Mouse (Mus musculus): ENCODE measurements around the gene Stra6l. TPM values are rescaled to one million over a fixed set of nuclear protein-coding genes. Genes with fewer than 3 reads are reported as not detected.

Gene Stra6l
- polyA plus RNA-seq, 1 experiment = not detected

DNA sequence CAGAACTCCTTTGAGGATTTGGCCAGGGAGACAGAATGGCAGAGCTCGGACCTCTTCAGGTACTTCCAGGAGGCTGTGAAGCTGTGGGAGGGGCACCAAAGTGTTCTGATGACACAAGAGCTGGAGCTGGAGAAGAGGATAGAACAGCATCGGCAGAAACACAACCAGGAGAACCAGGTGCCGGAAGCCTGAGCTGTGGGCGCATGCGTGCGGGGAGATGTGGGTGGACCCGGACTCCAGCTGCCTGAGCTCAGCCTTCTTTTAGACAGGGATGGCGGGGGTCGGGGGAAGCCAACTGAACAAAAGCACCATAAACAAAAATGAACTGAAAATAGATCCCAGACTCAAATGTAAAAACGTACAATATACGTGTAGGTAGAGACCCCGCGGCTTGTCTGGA is 60.8 kb downstream of the Stra6l start:
- no peak overlapping the region for H3K4me3 ChIP-seq (replicated peaks)
- no peaks in the 10 kb centered on the region for H3K36me3 ChIP-seq (replicated peaks; ENCODE audit: low read length)
- H3K4me1 ChIP-seq = no peaks in the 10 kb centered on the region
- TF ChIP-seq FLI1 (IDR thresholded peaks at IDR 0.05; ENCODE audit: low read length) = no peak
- TF ChIP-seq GATA1 (IDR thresholded peaks at IDR 0.05; ENCODE audit: borderline replicate concordance, low read length) = no peak
- no peaks in the 10 kb centered on the region for H3K9me3 ChIP-seq
- H3K27me3 ChIP-seq (replicated peaks) = peaks cover 36% of the 10 kb centered on the region

DNA sequence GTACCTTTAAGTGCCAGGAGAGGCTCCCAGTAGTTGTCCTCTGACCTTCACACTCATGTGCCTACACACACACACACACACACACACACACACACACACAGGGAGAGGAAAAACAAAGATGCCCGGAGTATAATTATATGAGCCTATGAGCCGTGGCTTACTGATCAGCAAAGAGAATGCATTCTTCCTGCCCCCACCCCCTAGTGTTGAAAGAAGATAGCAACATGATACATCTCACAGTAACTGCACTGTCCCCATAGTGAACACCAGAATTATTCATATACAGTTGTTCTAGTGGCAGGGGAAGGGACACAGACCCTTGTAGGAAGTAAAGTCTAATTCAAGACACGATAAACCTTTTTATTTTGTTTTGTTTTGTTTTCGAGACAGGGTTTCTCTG is 61.5 kb downstream of the Stra6l start:
- H3K27me3 ChIP-seq (replicated peaks) = peaks cover 33% of the 10 kb centered on the region
- H3K9me3 ChIP-seq = no peaks in the 10 kb centered on the region
- no peaks in the 10 kb centered on the region for H3K4me1 ChIP-seq
- no peaks in the 10 kb centered on the region for H3K36me3 ChIP-seq (replicated peaks; ENCODE audit: low read length)
- TF ChIP-seq GATA1 (IDR thresholded peaks at IDR 0.05; ENCODE audit: borderline replicate concordance, low read length) = no peak
- TF ChIP-seq FLI1 (IDR thresholded peaks at IDR 0.05; ENCODE audit: low read length) = no peak
- H3K4me3 ChIP-seq (replicated peaks) = no peak overlapping the region

DNA sequence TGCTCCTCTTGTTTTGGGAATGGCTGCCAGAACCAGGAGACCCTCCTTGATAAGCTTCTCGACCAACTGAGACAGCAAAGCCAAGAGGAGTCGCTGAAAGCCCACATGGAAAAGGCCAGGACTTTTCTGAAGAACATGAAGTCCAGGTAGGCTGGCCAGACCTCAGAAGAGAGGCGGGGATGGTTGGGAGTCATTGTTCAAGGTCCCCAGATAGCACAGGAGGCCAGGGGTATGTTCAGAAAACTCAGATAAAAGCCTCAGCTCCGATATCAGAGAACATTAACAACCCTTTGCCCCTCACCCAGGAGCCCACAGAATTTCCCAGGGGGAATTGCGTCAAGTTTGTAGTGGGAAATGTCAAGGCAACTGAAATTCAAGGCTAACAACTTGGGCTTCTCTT is 62.8 kb downstream of the Stra6l start:
- TF ChIP-seq GATA1 (IDR thresholded peaks at IDR 0.05; ENCODE audit: borderline replicate concordance, low read length) = no peak
- TF ChIP-seq FLI1 (IDR thresholded peaks at IDR 0.05; ENCODE audit: low read length) = no peak

DNA sequence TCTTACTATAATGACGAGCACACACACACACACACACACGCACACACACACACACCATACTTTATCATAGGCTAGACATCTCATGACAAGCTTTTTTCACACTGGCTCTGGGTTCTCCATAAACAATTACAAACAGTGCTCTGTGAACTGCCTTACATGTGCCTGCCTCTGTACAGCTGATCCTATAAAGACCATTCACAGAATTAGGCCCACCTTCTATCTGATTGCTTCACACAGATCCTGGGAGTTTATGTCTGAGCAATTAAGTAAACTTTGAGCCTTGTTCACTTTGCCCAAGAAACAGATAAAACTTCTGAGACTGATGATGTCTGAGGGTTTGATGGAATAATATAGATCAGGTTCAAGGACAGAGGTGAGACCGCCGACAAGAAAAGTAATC is 63.4 kb downstream of the Stra6l start:
- Histone ChIP-seq H3K4me3 (replicated peaks) (no peak overlapping the region), H3K36me3 (replicated peaks; ENCODE audit: low read length) (no peaks in the 10 kb centered on the region), H3K27me3 (replicated peaks) (peaks cover 23% of the 10 kb centered on the region), H3K4me1 (no peaks in the 10 kb centered on the region), H3K9me3 (peaks cover 10% of the 10 kb centered on the region)
- no peak for TF ChIP-seq FLI1 (IDR thresholded peaks at IDR 0.05; ENCODE audit: low read length)
- no peak for TF ChIP-seq GATA1 (IDR thresholded peaks at IDR 0.05; ENCODE audit: borderline replicate concordance, low read length)

More for the DNA sequence above, 62.8 kb downstream of the Stra6l start:
- Histone ChIP-seq H3K4me3 (replicated peaks) (no peak overlapping the region), H3K9me3 (peaks cover 8% of the 10 kb centered on the region), H3K4me1 (no peaks in the 10 kb centered on the region), H3K36me3 (replicated peaks; ENCODE audit: low read length) (no peaks in the 10 kb centered on the region), H3K27me3 (replicated peaks) (peaks cover 25% of the 10 kb centered on the region)

DNA sequence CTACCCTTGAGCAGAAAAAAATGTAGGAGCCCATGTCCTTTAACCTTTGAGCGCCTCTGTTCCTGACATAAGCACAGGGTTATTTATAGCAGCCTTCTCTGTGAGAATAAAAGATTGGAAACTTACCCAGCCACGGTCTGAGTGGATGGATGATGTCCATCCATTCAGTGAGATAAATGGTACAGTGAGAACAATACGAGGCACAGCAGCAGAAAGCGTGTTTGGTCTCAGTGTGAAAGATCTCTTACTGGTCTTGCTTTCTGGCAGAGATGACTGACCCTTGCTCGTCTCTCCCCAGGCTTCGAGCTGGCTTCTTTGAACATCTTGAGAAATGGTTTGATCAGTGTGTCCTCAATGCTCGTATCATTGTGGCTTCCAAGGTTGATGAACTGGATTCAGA is 68.6 kb downstream of the Stra6l start:
- H3K27me3 ChIP-seq (replicated peaks) = peaks cover 38% of the 10 kb centered on the region
- TF ChIP-seq FLI1 (IDR thresholded peaks at IDR 0.05; ENCODE audit: low read length) (no peak), GATA1 (IDR thresholded peaks at IDR 0.05; ENCODE audit: borderline replicate concordance, low read length) (no peak)
- H3K4me3 ChIP-seq (replicated peaks) = no peak overlapping the region
- peaks cover 24% of the 10 kb centered on the region for H3K9me3 ChIP-seq
- H3K4me1 ChIP-seq = no peaks in the 10 kb centered on the region
- H3K36me3 ChIP-seq (replicated peaks; ENCODE audit: low read length) = no peaks in the 10 kb centered on the region

DNA sequence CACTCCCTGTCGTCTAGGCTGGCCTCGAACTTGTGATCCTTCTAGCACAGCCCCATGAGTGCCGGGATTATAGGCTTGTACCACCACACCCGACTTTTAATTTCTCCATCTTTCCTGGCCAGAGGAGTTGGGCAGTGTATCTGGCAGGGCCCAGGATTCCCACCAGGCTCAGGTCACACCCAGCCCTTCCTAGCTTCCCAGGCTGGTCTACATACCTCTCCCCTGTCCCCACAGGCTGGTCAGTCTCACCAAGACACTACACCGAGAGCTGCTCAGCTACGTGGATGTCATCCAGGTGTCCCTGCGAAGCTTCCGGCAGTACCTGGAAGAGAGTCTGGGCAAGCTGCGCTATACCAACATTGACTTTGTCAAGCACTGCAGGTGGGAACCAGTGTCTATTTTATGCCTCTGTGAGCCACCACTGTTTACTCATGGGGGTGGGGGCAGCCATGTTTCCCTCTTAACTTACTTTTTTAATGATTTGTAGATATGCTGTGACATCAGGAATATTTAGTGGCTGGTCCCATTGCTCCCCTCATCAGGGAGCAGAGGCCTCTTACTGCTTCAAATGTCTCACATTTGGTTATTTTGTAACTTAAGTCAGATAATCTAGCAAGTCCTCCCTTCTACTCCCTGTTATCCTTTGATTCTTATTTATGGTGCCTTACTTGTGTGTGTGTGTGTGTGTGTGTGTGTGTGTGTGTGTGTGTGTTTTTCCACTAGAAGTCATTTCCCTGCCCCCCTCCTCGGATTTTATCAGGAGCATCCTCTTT is 73.4 kb downstream of the Stra6l start:
- no peaks in the 10 kb centered on the region for H3K36me3 ChIP-seq (replicated peaks; ENCODE audit: low read length)
- no peak overlapping the region for H3K4me3 ChIP-seq (replicated peaks)
- peaks cover 50% of the 10 kb centered on the region for H3K27me3 ChIP-seq (replicated peaks)
- TF ChIP-seq GATA1 (IDR thresholded peaks at IDR 0.05; ENCODE audit: borderline replicate concordance, low read length) (no peak), FLI1 (IDR thresholded peaks at IDR 0.05; ENCODE audit: low read length) (no peak)
- H3K4me1 ChIP-seq = no peaks in the 10 kb centered on the region
- peaks cover 15% of the 10 kb centered on the region for H3K9me3 ChIP-seq

DNA sequence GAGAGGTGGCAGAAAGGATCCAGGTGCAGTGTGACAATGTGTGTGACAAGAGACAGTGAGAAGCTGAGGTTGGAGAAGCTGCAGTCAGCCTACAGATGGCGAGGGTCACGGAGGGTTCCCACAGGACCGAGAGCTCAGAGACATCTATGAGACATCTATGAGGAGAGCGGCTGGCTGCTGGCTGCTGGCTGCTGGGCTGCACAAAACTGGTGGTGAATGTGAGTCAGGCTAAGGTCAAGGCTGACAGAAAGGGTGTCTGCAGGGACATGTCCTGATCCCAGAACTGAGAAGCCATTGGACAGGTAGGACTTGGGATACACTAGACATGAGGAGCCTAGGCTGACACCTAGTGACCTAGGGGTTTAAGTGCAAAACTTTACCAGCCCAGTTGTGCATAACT is 75.5 kb downstream of the Stra6l start:
- H3K27me3 ChIP-seq (replicated peaks) = peaks cover 60% of the 10 kb centered on the region
- no peak overlapping the region for H3K4me3 ChIP-seq (replicated peaks)
- TF ChIP-seq FLI1 (IDR thresholded peaks at IDR 0.05; ENCODE audit: low read length) (no peak), GATA1 (IDR thresholded peaks at IDR 0.05; ENCODE audit: borderline replicate concordance, low read length) (no peak)
- H3K9me3 ChIP-seq = 0 out of 2 replicates have a peak, but pooled peaks cover 2% of the 10 kb centered on the region
- H3K36me3 ChIP-seq (replicated peaks; ENCODE audit: low read length) = no peaks in the 10 kb centered on the region
- peaks cover 9% of the 10 kb centered on the region; the same call in 1 of the 2 replicates for H3K4me1 ChIP-seq

DNA sequence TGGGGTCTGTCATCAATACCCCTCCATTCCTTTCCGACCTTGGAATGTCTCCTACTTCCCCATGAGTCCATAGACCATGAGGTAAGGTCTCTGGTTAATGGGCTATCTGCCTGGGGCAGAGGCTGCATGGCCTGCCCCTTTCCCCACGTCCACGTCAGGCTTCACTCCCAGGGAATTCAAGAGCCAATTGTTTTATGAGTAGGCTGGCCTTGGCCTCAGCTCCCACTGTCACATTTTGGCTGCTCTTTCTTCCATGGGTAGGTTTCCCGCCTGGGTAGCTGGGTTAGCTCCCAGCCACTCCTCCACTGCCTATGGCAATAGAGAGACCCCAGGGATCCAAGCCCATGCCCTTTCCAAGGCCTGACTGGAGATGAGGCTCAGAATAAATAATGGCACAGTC is 80.1 kb downstream of the Stra6l start:
- Histone ChIP-seq H3K27me3 (replicated peaks) (peaks cover 65% of the 10 kb centered on the region), H3K4me3 (replicated peaks) (no peak overlapping the region), H3K4me1 (peaks cover 9% of the 10 kb centered on the region; the same call in 1 of the 2 replicates), H3K36me3 (replicated peaks; ENCODE audit: low read length) (no peaks in the 10 kb centered on the region), H3K9me3 (no peaks in the 10 kb centered on the region)
- no peak for TF ChIP-seq FLI1 (IDR thresholded peaks at IDR 0.05; ENCODE audit: low read length)
- no peak for TF ChIP-seq GATA1 (IDR thresholded peaks at IDR 0.05; ENCODE audit: borderline replicate concordance, low read length)

Other genes with a start within 250 kb of the Stra6l start
- 2.6 TPM in 1 of 2 replicates, not detected in the other for gene Aldh1b1, start 49.6 kb upstream of the Stra6l start, polyA plus RNA-seq (2012; ENCODE audit: insufficient read depth, low replicate concordance)
- not detected in 2 replicates for gene Igfbpl1, start 21.7 kb upstream of the Stra6l start, polyA plus RNA-seq (2012; ENCODE audit: insufficient read depth, low replicate concordance)
- 0.02 TPM in 1 of 2 replicates, not detected in the other for gene Ccdc180, start 41.6 kb downstream of the Stra6l start, polyA plus RNA-seq (2012; ENCODE audit: insufficient read depth, low replicate concordance)
- 1.6 TPM in 1 of 2 replicates, not detected in the other for gene Tdrd7, start 116.7 kb downstream of the Stra6l start, polyA plus RNA-seq (2012; ENCODE audit: insufficient read depth, low replicate concordance)
- gene Tmod1, start 190.3 kb downstream of the Stra6l start, polyA plus RNA-seq (2012; ENCODE audit: insufficient read depth, low replicate concordance) = 1.9 and 7.2 TPM in 2 replicates